Comparison of ENCODE assay signal across 9 mouse cellular contexts in genomic region chr14:71241655-71242390, GRCm38 (mm10).
A peak's percentile ranks its signal among the peaks of the same experiment; 100 is the strongest.
DNase-seq lines count a peak whose midpoint lies in the region; ATAC-seq lines count a peak whose summit lies in the region.
"Had no signal": no experiment of that assay in that cellular context is flagged by ENCODE, and none has a peak within 500 bp of the region (broad histone marks: within the 10 kb centered on the region; RNA-seq: fewer than 3 reads in every experiment).

No protein-coding gene starts in this region.

- no peaks in the 10 kb centered on the region for H3K9me3 ChIP-seq in forebrain, embryonic 16.5 days (ENCODE audit: control insufficient read depth, low read length)
- H3K9me3 ChIP-seq in midbrain, embryonic 12.5 days, result no peaks in the 10 kb centered on the region
- no peaks in the 10 kb centered on the region for H3K9me3 ChIP-seq in liver, embryonic 12.5 days (replicated peaks)
- H3K9me3 ChIP-seq: limb, embryonic 10.5 days had no signal

- H3K27me3 ChIP-seq in forebrain, embryonic 16.5 days (replicated peaks; ENCODE audit: control insufficient read depth, insufficient read depth, low read length), result 0 out of 2 replicates have a peak, but pooled peaks cover 2% of the 10 kb centered on the region
- H3K27me3 ChIP-seq in midbrain, embryonic 12.5 days, result 0 out of 2 replicates have a peak, but pooled peaks cover 4% of the 10 kb centered on the region
- no peaks in the 10 kb centered on the region; the same call in 1 of the 2 replicates for H3K27me3 ChIP-seq in liver, embryonic 12.5 days (replicated peaks)

- WGBS in forebrain, embryonic 16.5 days, result 6% methylated on average over 10 of the region's 10 CpGs
- 22% methylated on average over 10 of the region's 10 CpGs for whole genome bisulfite sequencing in midbrain, embryonic 12.5 days
- WGBS in liver, embryonic 12.5 days (ENCODE audit: insufficient replicate concordance), result 62% methylated on average over 10 of the region's 10 CpGs

- peak; percentile 38; the same call in 1 of the 2 replicates for ATAC-seq in frontal cortex, adult (ENCODE audit: low TSS enrichment)
- peak; percentile 95 for ATAC-seq in forebrain, embryonic 16.5 days
- peak; percentile 90 for ATAC-seq in midbrain, embryonic 12.5 days (ENCODE audit: low FRiP score, low read depth)
- no peak for ATAC-seq in megakaryocyte progenitor cell, adult 5-6 weeks (replicated peaks; ENCODE audit: poor library complexity)
- no peak for ATAC-seq in liver, embryonic 12.5 days

- H3K4me1 ChIP-seq in forebrain, embryonic 16.5 days (replicated peaks; ENCODE audit: control insufficient read depth, insufficient read depth, low read length), result peaks cover 13% of the 10 kb centered on the region
- peaks cover 25% of the 10 kb centered on the region for H3K4me1 ChIP-seq in midbrain, embryonic 12.5 days
- no peaks in the 10 kb centered on the region for H3K4me1 ChIP-seq in liver, embryonic 12.5 days

- H3K27ac ChIP-seq in forebrain, embryonic 16.5 days (ENCODE audit: low read length), result peak overlapping the region; percentile 48; the same call in 1 of the 2 replicates
- peak overlapping the region; percentile 63 for H3K27ac ChIP-seq in midbrain, embryonic 12.5 days (replicated peaks)
- no peak overlapping the region for H3K27ac ChIP-seq in liver, embryonic 12.5 days
- H3K27ac ChIP-seq: limb, embryonic 10.5 days had no signal

- DNase-seq in frontal cortex, postnatal 10 days (ENCODE audit: low spot score in 2 of 2), result no peak
- peak; percentile 18 for DNase-seq in brain, adult 2 months (ENCODE audit: low read depth, low spot score)
- no peak for DNase-seq in urinary bladder, postnatal 36 days (ENCODE audit: low spot score in 2 of 2)

- no peak overlapping the region for H3K9ac ChIP-seq in forebrain, embryonic 16.5 days (replicated peaks; ENCODE audit: low read depth, low read length)
- no peak overlapping the region for H3K9ac ChIP-seq in midbrain, embryonic 12.5 days (replicated peaks)
- no peak overlapping the region for H3K9ac ChIP-seq in liver, embryonic 12.5 days

- no peak overlapping the region; the same call in 1 of the 2 replicates for H3K4me2 ChIP-seq in forebrain, embryonic 16.5 days (ENCODE audit: low read length)
- peak overlapping the region; percentile 15; the same call in 1 of the 2 replicates for H3K4me2 ChIP-seq in midbrain, embryonic 12.5 days (replicated peaks)
- no peak overlapping the region for H3K4me2 ChIP-seq in liver, embryonic 12.5 days

- no peaks in the 10 kb centered on the region for H3K36me3 ChIP-seq in forebrain, embryonic 16.5 days (ENCODE audit: control insufficient read depth, insufficient read depth)
- no peaks in the 10 kb centered on the region for H3K36me3 ChIP-seq in midbrain, embryonic 12.5 days
- H3K36me3 ChIP-seq in liver, embryonic 12.5 days, result no peaks in the 10 kb centered on the region
- H3K36me3 ChIP-seq: limb, embryonic 10.5 days had no signal

- no peak overlapping the region for H3K4me3 ChIP-seq in forebrain, embryonic 16.5 days (replicated peaks; ENCODE audit: low read length)
- no peak overlapping the region for H3K4me3 ChIP-seq in midbrain, embryonic 12.5 days
- H3K4me3 ChIP-seq in liver, embryonic 12.5 days, result no peak overlapping the region
- H3K4me3 ChIP-seq: limb, embryonic 10.5 days had no signal

Comparison
In these comparisons a context has a peak if more than half of its experiments do, and no peak if none do; other contexts are left out.
1. ATAC-seq: peak in frontal cortex, adult (single experiment), forebrain, embryonic 16.5 days (single experiment) and midbrain, embryonic 12.5 days (single experiment); none in megakaryocyte progenitor cell, adult 5-6 weeks (single experiment) and liver, embryonic 12.5 days (single experiment).